Mouse (Mus musculus): ENCODE measurements around the gene Gli3. TPM values are rescaled to one million over a fixed set of nuclear protein-coding genes. Genes with fewer than 3 reads are reported as not detected.

The Gli3 gene
- polyA plus RNA-seq, 1 experiment from 2014 or later, result 13.6 TPM

DNA sequence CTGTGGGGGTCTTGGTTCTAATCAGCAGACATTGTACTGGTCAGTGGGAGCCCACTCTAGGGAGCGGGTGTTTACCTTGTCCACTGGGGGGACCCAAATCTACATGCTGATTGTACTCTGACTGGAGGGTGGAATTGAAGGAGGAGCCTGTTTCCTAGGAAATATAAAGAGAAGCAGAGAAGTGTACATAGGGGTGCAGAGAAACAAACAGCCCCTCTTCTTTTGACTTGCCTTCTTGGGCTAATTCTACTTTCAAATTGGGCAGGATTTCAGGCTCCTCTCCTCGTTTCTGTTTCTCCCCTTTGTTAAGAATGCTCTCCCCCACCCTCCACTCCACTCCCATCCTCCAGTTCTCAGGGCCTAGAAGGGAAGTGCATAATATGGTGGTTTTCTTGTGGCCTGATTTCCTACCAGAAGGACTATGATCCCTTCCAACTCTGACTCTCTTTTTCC, 93.6 kb downstream of the Gli3 start:
- no peak for ATAC-seq (ENCODE audit: low read depth)
- WGBS, result 49% methylated on average over 2 of the region's 2 CpGs

DNA sequence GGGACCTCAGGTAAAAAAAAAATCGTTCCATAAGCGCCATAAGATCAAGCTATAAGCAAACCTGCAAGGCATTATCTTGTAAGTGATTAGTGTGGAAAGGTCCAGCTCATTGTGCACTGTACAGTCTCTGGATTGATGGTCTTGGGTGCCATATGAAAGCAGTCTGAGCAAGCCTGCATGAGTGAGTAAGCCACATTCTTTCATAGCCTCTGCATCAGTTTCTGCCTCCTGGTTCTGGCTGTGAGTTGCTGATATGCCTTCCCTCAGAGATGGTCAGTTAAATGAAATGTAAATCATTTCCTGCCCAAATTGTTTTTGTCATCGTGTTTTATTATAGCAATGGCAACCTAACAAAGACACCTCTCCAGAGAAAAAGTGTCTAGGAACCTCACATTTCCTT, 98.4 kb downstream of the Gli3 start:
- WGBS, result 69% methylated on average over 3 of the region's 3 CpGs
- Histone ChIP-seq H3K4me2 (ENCODE audit: low read depth, low read length) (no peak overlapping the region), H3K27ac (ENCODE audit: low read length) (no peak overlapping the region), H3K36me3 (ENCODE audit: control insufficient read depth, insufficient read depth, low read length) (no peaks in the 10 kb centered on the region), H3K27me3 (ENCODE audit: control insufficient read depth, insufficient read depth, low read depth, low read length) (no peaks in the 10 kb centered on the region), H3K9me3 (ENCODE audit: control insufficient read depth, low read length) (no peaks in the 10 kb centered on the region), H3K4me1 (replicated peaks; ENCODE audit: control insufficient read depth, insufficient read depth, low read length) (no peaks in the 10 kb centered on the region), H3K4me3 (ENCODE audit: low read length) (no peak overlapping the region), H3K9ac (ENCODE audit: low read length) (no peak overlapping the region)
- no peak for ATAC-seq (ENCODE audit: low read depth)

More for the DNA sequence above, 93.6 kb downstream of the Gli3 start:
- H3K4me3 ChIP-seq (ENCODE audit: low read length), result no peak overlapping the region
- no peak overlapping the region for H3K4me2 ChIP-seq (ENCODE audit: low read depth, low read length)
- H3K9ac ChIP-seq (ENCODE audit: low read length), result no peak overlapping the region
- no peaks in the 10 kb centered on the region for H3K9me3 ChIP-seq (ENCODE audit: control insufficient read depth, low read length)
- H3K4me1 ChIP-seq (replicated peaks; ENCODE audit: control insufficient read depth, insufficient read depth, low read length), result no peaks in the 10 kb centered on the region
- no peaks in the 10 kb centered on the region for H3K36me3 ChIP-seq (ENCODE audit: control insufficient read depth, insufficient read depth, low read length)
- H3K27me3 ChIP-seq (ENCODE audit: control insufficient read depth, insufficient read depth, low read depth, low read length), result no peaks in the 10 kb centered on the region
- H3K27ac ChIP-seq (ENCODE audit: low read length), result no peak overlapping the region

- ATAC-seq (ENCODE audit: low read depth), result no peak
- H3K4me2 ChIP-seq (ENCODE audit: low read depth, low read length), result no peak overlapping the region
- no peaks in the 10 kb centered on the region for H3K27me3 ChIP-seq (ENCODE audit: control insufficient read depth, insufficient read depth, low read depth, low read length)
- no peak overlapping the region for H3K4me3 ChIP-seq (ENCODE audit: low read length)
- no peaks in the 10 kb centered on the region for H3K36me3 ChIP-seq (ENCODE audit: control insufficient read depth, insufficient read depth, low read length)
- no peaks in the 10 kb centered on the region for H3K4me1 ChIP-seq (replicated peaks; ENCODE audit: control insufficient read depth, insufficient read depth, low read length)
- no peak overlapping the region for H3K9ac ChIP-seq (ENCODE audit: low read length)
- H3K27ac ChIP-seq (ENCODE audit: low read length), result no peak overlapping the region
- no peaks in the 10 kb centered on the region for H3K9me3 ChIP-seq (ENCODE audit: control insufficient read depth, low read length)
- 31% methylated on average over 15 of the region's 15 CpGs for WGBS
Observed at GRCm38 (mm10) chr13:15570908-15571568, 108.0 kb downstream of the Gli3 start.

DNA sequence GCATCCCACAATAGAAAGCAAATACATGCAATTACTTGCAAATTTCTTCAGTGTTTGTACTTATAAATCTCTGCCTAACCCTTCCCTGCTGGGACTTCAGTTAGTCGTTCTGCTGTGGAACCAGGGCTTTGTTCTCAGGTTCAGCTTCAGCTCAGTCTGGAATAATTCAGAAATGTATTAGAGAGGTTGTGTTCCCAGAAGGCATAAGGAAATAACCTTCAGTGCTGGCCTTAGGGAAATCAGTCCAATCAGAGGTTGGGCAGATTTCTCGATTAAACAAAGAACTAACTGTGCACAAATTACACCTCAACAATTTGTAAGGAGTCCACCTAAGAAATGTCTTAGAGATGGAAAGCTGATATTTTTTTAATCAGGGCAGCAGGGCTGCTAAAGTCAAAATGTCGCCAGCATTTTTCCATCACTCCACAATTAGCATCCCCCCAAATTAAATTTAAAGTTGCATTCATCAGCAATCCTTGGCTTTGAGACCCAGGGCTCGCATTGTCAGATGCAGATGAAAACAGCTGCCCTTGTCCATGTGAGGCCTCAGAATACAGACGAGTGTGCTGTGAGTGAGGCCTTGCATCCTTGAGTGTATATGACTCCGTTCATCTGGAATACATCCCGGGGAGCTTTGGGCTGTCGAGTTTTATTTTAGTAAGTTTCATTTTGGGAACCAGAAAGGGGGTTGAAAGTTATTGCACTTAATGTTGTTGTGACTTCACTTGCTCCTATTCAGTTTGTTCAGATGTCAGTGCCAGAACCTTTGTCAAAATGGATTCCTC, 114.3 kb downstream of the Gli3 start:
- ATAC-seq (ENCODE audit: low read depth), result peak; percentile 85
- no peaks in the 10 kb centered on the region for H3K4me1 ChIP-seq (replicated peaks; ENCODE audit: control insufficient read depth, insufficient read depth, low read length)
- no peak overlapping the region for H3K27ac ChIP-seq (ENCODE audit: low read length)

DNA sequence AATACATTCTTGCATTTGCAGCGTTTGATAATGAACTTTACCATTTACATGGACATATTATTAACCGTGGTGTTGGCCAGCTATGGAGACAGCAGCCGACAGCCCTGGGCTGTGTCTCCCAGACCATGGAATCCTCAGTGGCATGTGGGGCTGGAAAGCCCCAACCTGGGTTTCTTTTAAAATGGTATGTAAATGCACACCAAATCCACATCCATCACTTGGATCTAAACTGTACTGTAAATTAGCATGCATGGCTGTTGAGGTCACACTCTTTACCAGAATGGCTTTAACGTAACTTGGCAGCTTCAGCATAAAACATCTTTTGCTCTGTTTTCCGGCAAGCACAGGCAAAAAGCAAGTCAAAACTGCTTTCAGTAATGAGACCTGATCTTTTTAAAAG, 117.4 kb downstream of the Gli3 start:
- Histone ChIP-seq H3K4me3 (ENCODE audit: low read length) (no peak overlapping the region), H3K4me1 (replicated peaks; ENCODE audit: control insufficient read depth, insufficient read depth, low read length) (no peaks in the 10 kb centered on the region), H3K9me3 (ENCODE audit: control insufficient read depth, low read length) (no peaks in the 10 kb centered on the region), H3K36me3 (ENCODE audit: control insufficient read depth, insufficient read depth, low read length) (no peaks in the 10 kb centered on the region), H3K9ac (ENCODE audit: low read length) (no peak overlapping the region), H3K27me3 (ENCODE audit: control insufficient read depth, insufficient read depth, low read depth, low read length) (no peaks in the 10 kb centered on the region), H3K27ac (ENCODE audit: low read length) (no peak overlapping the region), H3K4me2 (ENCODE audit: low read depth, low read length) (no peak overlapping the region)
- ATAC-seq (ENCODE audit: low read depth), result no peak
- 79% methylated on average over 5 of the region's 5 CpGs for WGBS

More for the DNA sequence above, 114.3 kb downstream of the Gli3 start:
- H3K36me3 ChIP-seq (ENCODE audit: control insufficient read depth, insufficient read depth, low read length), result no peaks in the 10 kb centered on the region
- no peaks in the 10 kb centered on the region for H3K9me3 ChIP-seq (ENCODE audit: control insufficient read depth, low read length)
- no peak overlapping the region for H3K4me2 ChIP-seq (ENCODE audit: low read depth, low read length)
- no peak overlapping the region for H3K4me3 ChIP-seq (ENCODE audit: low read length)
- no peak overlapping the region for H3K9ac ChIP-seq (ENCODE audit: low read length)
- WGBS, result 52% methylated on average over 8 of the region's 8 CpGs
- no peaks in the 10 kb centered on the region for H3K27me3 ChIP-seq (ENCODE audit: control insufficient read depth, insufficient read depth, low read depth, low read length)

DNA sequence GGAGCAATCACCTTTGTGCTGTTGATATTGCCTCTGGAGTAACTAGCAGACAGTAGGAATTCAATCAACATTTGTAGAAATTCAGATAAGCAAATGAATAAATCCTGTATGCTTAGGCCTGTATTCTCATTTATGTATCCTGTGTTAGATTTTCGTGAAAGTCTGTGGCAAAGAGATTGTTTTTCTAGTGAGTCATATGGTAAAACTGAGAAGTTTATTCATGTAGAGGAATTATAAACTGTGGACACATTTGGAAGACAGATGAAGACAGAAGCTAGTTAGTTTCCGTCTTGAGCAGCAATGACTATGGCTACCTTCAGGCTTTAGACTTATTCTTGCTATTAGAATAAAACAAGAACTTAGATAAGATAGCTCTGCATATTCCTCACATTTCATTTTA, 122.9 kb downstream of the Gli3 start:
- 66% methylated on average over 2 of the region's 2 CpGs for WGBS
- no peak for ATAC-seq (ENCODE audit: low read depth)
- no peak overlapping the region for H3K4me2 ChIP-seq (ENCODE audit: low read depth, low read length)

GRCm38 (mm10) chr13:15588278-15589272, 125.5 kb downstream of the Gli3 start:
- Histone ChIP-seq H3K4me1 (replicated peaks; ENCODE audit: control insufficient read depth, insufficient read depth, low read length) (peaks cover 23% of the 10 kb centered on the region), H3K27me3 (ENCODE audit: control insufficient read depth, insufficient read depth, low read depth, low read length) (no peaks in the 10 kb centered on the region), H3K4me3 (ENCODE audit: low read length) (no peak overlapping the region)

More for the DNA sequence above, 122.9 kb downstream of the Gli3 start:
- Histone ChIP-seq H3K27ac (ENCODE audit: low read length) (no peak overlapping the region), H3K9ac (ENCODE audit: low read length) (no peak overlapping the region), H3K36me3 (ENCODE audit: control insufficient read depth, insufficient read depth, low read length) (no peaks in the 10 kb centered on the region; the same call in 1 of the 2 replicates), H3K27me3 (ENCODE audit: control insufficient read depth, insufficient read depth, low read depth, low read length) (no peaks in the 10 kb centered on the region), H3K9me3 (ENCODE audit: control insufficient read depth, low read length) (no peaks in the 10 kb centered on the region), H3K4me1 (replicated peaks; ENCODE audit: control insufficient read depth, insufficient read depth, low read length) (peaks cover 23% of the 10 kb centered on the region), H3K4me3 (ENCODE audit: low read length) (no peak overlapping the region)

GRCm38 (mm10) chr13:15590326-15590933, 127.4 kb downstream of the Gli3 start:
- Histone ChIP-seq H3K9me3 (ENCODE audit: control insufficient read depth, low read length) (no peaks in the 10 kb centered on the region), H3K27me3 (ENCODE audit: control insufficient read depth, insufficient read depth, low read depth, low read length) (no peaks in the 10 kb centered on the region), H3K36me3 (ENCODE audit: control insufficient read depth, insufficient read depth, low read length) (no peaks in the 10 kb centered on the region; the same call in 1 of the 2 replicates), H3K4me1 (replicated peaks; ENCODE audit: control insufficient read depth, insufficient read depth, low read length) (peaks cover 23% of the 10 kb centered on the region), H3K4me2 (ENCODE audit: low read depth, low read length) (no peak overlapping the region), H3K27ac (ENCODE audit: low read length) (peak overlapping the region; percentile 39; the same call in 1 of the 2 replicates), H3K9ac (ENCODE audit: low read length) (no peak overlapping the region), H3K4me3 (ENCODE audit: low read length) (no peak overlapping the region)
- 51% methylated on average over 6 of the region's 6 CpGs for WGBS
- no peak for ATAC-seq (ENCODE audit: low read depth)

More at GRCm38 (mm10) chr13:15588278-15589272, 125.5 kb downstream of the Gli3 start:
- H3K27ac ChIP-seq (ENCODE audit: low read length), result no peak overlapping the region
- H3K9me3 ChIP-seq (ENCODE audit: control insufficient read depth, low read length), result no peaks in the 10 kb centered on the region
- ATAC-seq (ENCODE audit: low read depth), result peak; percentile 41; the same call in 1 of the 2 replicates
- no peaks in the 10 kb centered on the region; the same call in 1 of the 2 replicates for H3K36me3 ChIP-seq (ENCODE audit: control insufficient read depth, insufficient read depth, low read length)
- H3K4me2 ChIP-seq (ENCODE audit: low read depth, low read length), result no peak overlapping the region
- H3K9ac ChIP-seq (ENCODE audit: low read length), result no peak overlapping the region
- 53% methylated on average over 16 of the region's 16 CpGs for WGBS
